Mouse (Mus musculus) thymus, adult 2 months (tissue): ENCODE data around the gene Fscn2. TPM values are rescaled to one million over a fixed set of nuclear protein-coding genes. Genes with fewer than 3 reads are reported as not detected.

Experiments
- DNase-seq: peaks from one replicate; pipeline ENCODE4 v3.0.0; 2021
- H3K27ac ChIP-seq: fragments of 200-500 bp; 2 replicates; pipeline ENCODE4 v1.5.1; 2012; ENCODE audit warnings: low read length, control low read depth; ENCODE audit not compliant: control insufficient read depth, insufficient read depth
- H3K27me3 ChIP-seq: fragments of 200-500 bp; 2 replicates; pipeline ENCODE4 v1.6.1; 2012; ENCODE audit warnings: mild to moderate bottlenecking, low read length, moderate library complexity, mixed read lengths; ENCODE audit not compliant: control insufficient read depth, insufficient read depth
- H3K36me3 ChIP-seq: fragments of 200-500 bp; 2 replicates; pipeline ENCODE4 v1.6.1; 2012; ENCODE audit warnings: mild to moderate bottlenecking, low read length, moderate library complexity; ENCODE audit not compliant: control insufficient read depth, insufficient read depth
- H3K4me1 ChIP-seq: fragments of 200-500 bp; replicated peaks from 2 replicates; pipeline ENCODE4 v1.6.1; 2012; ENCODE audit warnings: low read length; ENCODE audit not compliant: control insufficient read depth, insufficient read depth
- H3K4me3 ChIP-seq: fragments of 200-500 bp; 2 replicates; pipeline ENCODE4 v1.5.1; 2012; ENCODE audit warnings: mild to moderate bottlenecking, low read length, control low read depth, moderate library complexity; ENCODE audit not compliant: control insufficient read depth, insufficient read depth
- CTCF ChIP-seq: fragments of 200-500 bp; IDR thresholded peaks from 2 replicates; pipeline ENCODE4 v1.5.1; 2012; ENCODE audit warnings: mild to moderate bottlenecking, control low read depth, low read length, moderate library complexity, borderline replicate concordance; ENCODE audit not compliant: control insufficient read depth, poor library complexity, insufficient read depth; ENCODE audit errors: extremely low read depth
- POLR2A ChIP-seq: fragments of 200-500 bp; IDR thresholded peaks from 2 replicates; pipeline ENCODE4 v1.6.1; 2012; ENCODE audit warnings: mild to moderate bottlenecking, low read length, control low read depth, moderate library complexity; ENCODE audit not compliant: control insufficient read depth, poor library complexity, insufficient read depth; ENCODE audit errors: extremely low read depth
- WGBS: fragments of 180-500 bp; shearing (Covaris S2); methylation state at CpG from one replicate; pipeline ENCODE4 v1.1.7; 2018; 5-methylcytosine and 5-hydroxymethylcytosine counted together
- polyA plus RNA-seq: library from polyadenylated mRNA; depleted of rRNA; stranded (reverse); fragments of >200 nt; gene quantifications from 2 replicates; pipeline ENCODE4 v1.2.3, GENCODE M21; 2012

Gene Fscn2
- polyA plus RNA-seq, 1 experiment = 0.19 TPM

GRCm38 (mm10) chr11:120357791-120358401 lies 3.4 kb upstream of the Fscn2 start:
- 51% methylated on average over 10 of the region's 10 CpGs for WGBS
- no peak for TF ChIP-seq CTCF
- TF ChIP-seq POLR2A = no peak
- peaks cover 10% of the 10 kb centered on the region for H3K4me1 ChIP-seq
- no peaks in the 10 kb centered on the region for H3K36me3 ChIP-seq
- no peak for DNase-seq
- H3K27me3 ChIP-seq = no peaks in the 10 kb centered on the region
- no peak overlapping the region for H3K27ac ChIP-seq
- no peak overlapping the region for H3K4me3 ChIP-seq

GRCm38 (mm10) chr11:120359391-120359790 lies 1.9 kb upstream of the Fscn2 start:
- no peak for DNase-seq
- Histone ChIP-seq H3K4me3 (no peak overlapping the region), H3K27ac (no peak overlapping the region), H3K36me3 (no peaks in the 10 kb centered on the region), H3K4me1 (0 out of 2 replicates have a peak, but pooled peaks cover under 1% of the 10 kb centered on the region), H3K27me3 (no peaks in the 10 kb centered on the region)
- TF ChIP-seq CTCF (no peak), POLR2A (no peak)
- WGBS = 96% methylated on average over 6 of the region's 6 CpGs

DNA sequence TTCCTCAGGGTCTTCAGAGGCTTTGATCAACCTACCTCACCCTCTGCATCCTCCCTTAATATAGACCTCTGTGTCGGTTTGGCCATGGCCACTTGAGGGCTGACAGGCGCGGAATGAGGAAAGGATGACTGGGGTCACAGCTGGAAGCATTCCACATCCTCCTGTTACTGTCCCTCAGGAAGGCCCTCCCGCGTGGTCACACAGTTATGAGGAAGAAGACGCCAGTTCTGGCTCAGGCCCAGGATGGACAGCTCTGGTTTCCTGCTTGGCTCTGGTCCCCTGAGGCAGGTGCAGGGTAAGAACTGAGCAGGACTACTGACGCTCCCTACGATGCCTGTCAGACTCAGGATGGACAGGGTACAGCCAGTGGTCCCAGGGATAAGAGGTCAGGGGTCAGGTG lies 1.3 kb upstream of the Fscn2 start:
- Histone ChIP-seq H3K4me3 (no peak overlapping the region), H3K27me3 (no peaks in the 10 kb centered on the region), H3K4me1 (no peaks in the 10 kb centered on the region), H3K27ac (no peak overlapping the region), H3K36me3 (no peaks in the 10 kb centered on the region)
- WGBS = 52% methylated on average over 8 of the region's 8 CpGs
- DNase-seq = no peak
- TF ChIP-seq CTCF = no peak

DNA sequence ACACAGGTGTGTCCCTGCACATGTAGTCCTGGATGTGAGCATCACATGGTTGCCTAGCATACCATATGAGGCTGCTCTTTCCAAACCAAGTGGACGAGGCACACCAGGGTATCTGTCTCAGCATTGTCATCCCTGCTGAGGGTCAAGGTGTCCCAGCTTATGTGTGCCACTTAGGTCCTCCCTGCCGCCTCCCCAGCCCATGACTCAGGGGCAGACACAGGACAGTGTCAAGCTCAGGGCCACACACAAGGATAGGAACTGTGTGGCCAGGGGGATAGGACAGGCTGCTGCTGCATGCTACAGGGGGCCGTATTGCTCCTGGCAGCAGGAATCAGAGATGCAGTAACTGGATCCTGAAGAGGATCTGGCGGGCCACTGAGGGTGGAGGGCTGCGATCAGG lies 579 bp upstream of the Fscn2 start:
- 96% methylated on average over 5 of the region's 5 CpGs for WGBS
- DNase-seq = no peak
- Histone ChIP-seq H3K36me3 (no peaks in the 10 kb centered on the region), H3K27ac (no peak overlapping the region), H3K27me3 (no peaks in the 10 kb centered on the region), H3K4me3 (no peak overlapping the region), H3K4me1 (no peaks in the 10 kb centered on the region)
- no peak for TF ChIP-seq CTCF
- TF ChIP-seq POLR2A = no peak

GRCm38 (mm10) chr11:120362891-120363290 lies 1.6 kb downstream of the Fscn2 start:
- no peak overlapping the region for H3K27ac ChIP-seq
- TF ChIP-seq CTCF (no peak), POLR2A (no peak)
- H3K27me3 ChIP-seq = no peaks in the 10 kb centered on the region
- H3K4me1 ChIP-seq = no peaks in the 10 kb centered on the region
- no peak for DNase-seq
- H3K4me3 ChIP-seq = no peak overlapping the region
- 95% methylated on average over 6 of the region's 6 CpGs for WGBS
- H3K36me3 ChIP-seq = no peaks in the 10 kb centered on the region

DNA sequence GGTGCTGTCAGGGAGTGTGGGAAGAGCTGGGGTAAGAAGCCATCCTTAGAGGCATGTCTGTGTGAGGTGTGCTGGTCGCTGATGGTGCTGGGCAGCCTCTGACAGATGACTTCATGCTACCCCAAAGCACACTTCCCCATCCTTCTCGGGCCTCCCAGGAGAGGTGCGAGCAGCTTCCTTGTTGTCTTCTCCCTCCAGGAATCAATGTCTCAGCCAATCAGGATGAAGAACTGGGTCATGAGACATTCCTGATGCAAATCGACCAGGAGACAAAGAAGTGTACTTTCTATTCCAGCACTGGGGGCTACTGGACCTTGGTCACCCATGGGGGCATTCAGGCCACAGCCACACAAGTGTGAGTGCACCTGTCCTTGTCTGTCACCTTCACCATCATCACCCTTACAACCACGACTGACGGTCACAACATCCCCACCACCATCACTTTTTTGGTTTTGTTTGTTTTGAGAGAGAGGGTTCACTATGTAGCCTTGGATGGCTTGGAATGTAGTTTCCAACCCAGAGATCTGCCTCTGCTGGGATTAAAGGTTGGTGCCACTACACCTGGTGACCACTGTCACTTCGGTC lies 5.2 kb downstream of the Fscn2 start:
- H3K27ac ChIP-seq = no peak overlapping the region
- H3K4me1 ChIP-seq = no peaks in the 10 kb centered on the region
- H3K4me3 ChIP-seq = no peak overlapping the region
- H3K27me3 ChIP-seq = no peaks in the 10 kb centered on the region
- no peaks in the 10 kb centered on the region for H3K36me3 ChIP-seq
- DNase-seq = no peak
- WGBS = 51% methylated on average over 7 of the region's 7 CpGs
- no peak for TF ChIP-seq CTCF
- TF ChIP-seq POLR2A = no peak

- Histone ChIP-seq H3K36me3 (no peaks in the 10 kb centered on the region), H3K4me1 (no peaks in the 10 kb centered on the region), H3K27ac (no peak overlapping the region), H3K27me3 (no peaks in the 10 kb centered on the region), H3K4me3 (no peak overlapping the region)
- WGBS = 57% methylated on average over 8 of the region's 8 CpGs
- TF ChIP-seq CTCF (peak; percentile 96), POLR2A (no peak)
- DNase-seq = peak; percentile 75
These were observed 8.3 kb downstream of the Fscn2 start for GRCm38 (mm10) chr11:120369656-120370055.
